Mouse (Mus musculus) sigmoid colon, adult 10 weeks (tissue): ENCODE data around the gene Hif3a. TPM values are rescaled to one million over a fixed set of nuclear protein-coding genes. Genes with fewer than 3 reads are reported as not detected.

Source experiments
- polyA plus RNA-seq: library from polyadenylated mRNA; stranded (reverse); fragments of 350-450 nt; fragmentation: Illumina TruSeq; extraction: RNeasy Lipid Tissue Mini Kit (QIAGEN cat#74804); gene quantifications from one replicate; pipeline ENCODE4 v1.2.3, GENCODE M21; 2014; ENCODE audit warnings: low read depth, low replicate concordance

The Hif3a gene
- 5.7 TPM for polyA plus RNA-seq

GRCm38 (mm10) chr7:17062389-17062788, at the start of gene Hif3a:
TSS of gene Hif3a (minus strand) at chr7:17062427.

GRCm38 (mm10) chr7:17073904-17074615, 11.8 kb upstream of the Hif3a start, which contains the start of gene Psg16:
TSS of gene Psg16 (plus strand) at chr7:17074040.

GRCm38 (mm10) chr7:17027588-17028343, 34.5 kb downstream of the Hif3a start, which contains the start of gene Ppp5c:
TSS of gene Ppp5c (minus strand) at chr7:17027924.

DNA sequence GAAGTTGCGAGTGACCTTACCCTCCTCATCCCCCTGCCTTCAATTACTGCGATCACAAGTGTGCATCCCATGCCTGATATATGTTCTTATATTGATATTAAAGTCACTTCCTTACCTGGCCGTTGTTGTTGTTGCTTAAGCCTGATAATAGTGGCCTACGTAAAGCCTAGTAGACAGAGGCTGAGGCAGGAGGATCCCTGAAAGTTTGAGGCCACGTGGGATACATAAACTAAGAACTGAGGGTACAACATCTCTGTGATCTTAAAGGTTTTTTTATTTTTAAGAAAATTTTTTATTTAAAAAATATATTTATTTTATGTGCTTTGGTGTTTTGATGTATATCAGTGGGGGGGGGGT, 69.8 kb downstream of the Hif3a start, which contains the start of gene Ccdc8:
Gene Ccdc8 (plus strand): TSS at position 258 of the 357 bp plus-strand sequence.

DNA sequence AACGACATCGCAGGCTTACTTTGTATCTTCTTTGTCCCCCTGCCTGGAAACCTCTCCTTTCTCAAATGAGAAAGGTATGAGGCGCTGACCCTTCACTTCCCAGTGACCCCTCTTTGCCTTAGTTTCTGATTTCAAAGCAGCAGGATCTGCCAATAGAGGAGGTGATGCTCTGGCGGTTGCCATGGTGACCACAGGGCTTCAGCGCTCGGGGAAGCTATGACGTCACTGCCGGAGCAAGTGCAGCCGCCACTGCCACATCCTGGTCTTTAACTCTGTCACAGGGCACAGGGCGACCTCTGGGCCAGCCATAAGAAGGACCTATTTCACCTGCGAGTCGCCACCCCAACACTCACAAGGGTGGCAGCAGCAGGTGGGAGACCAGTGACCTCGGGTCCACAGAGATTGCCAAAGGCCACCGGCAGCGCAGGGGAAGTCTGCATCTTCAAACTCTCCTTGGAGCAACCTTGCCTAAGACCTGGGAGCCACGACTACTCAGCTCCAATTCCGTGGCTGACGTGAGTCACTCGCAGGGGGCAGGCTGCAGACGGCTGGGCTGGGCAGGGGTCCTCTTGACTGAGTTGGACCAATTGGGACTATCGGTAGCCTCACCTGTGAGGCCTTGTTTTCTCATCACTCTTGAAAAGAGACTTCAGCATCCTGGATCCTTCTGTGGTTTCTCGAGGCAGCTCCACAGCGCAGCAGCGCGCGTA, 79.2 kb downstream of the Hif3a start, which contains the start of gene Gm42372:
Gene Gm42372 (plus strand): TSS at position 228 of the 710 bp plus-strand sequence.

Other genes with a start within 250 kb of the Hif3a start
- 30.5 TPM for gene Strn4, start 246.5 kb downstream of the Hif3a start, polyA plus RNA-seq
- gene Fkrp, start 245.7 kb downstream of the Hif3a start, polyA plus RNA-seq, result 6.5 TPM
- 1.7 TPM for gene Prkd2, start 219.5 kb downstream of the Hif3a start, polyA plus RNA-seq
- 3.0 TPM for gene Dact3, start 187.1 kb downstream of the Hif3a start, polyA plus RNA-seq
- 0.88 TPM for gene Gng8, start 170.6 kb downstream of the Hif3a start, polyA plus RNA-seq
- 1.1 TPM for gene Ptgir, start 155.9 kb downstream of the Hif3a start, polyA plus RNA-seq
- 52.1 TPM for gene Calm3, start 138.3 kb downstream of the Hif3a start, polyA plus RNA-seq
- 0.66 TPM for gene Pnmal2, start 117.7 kb downstream of the Hif3a start, polyA plus RNA-seq
- 0.95 TPM for gene Pnmal1, start 102.7 kb downstream of the Hif3a start, polyA plus RNA-seq
- 0.69 TPM for gene Gm42372, start 79.3 kb downstream of the Hif3a start, polyA plus RNA-seq
- gene Ccdc8, start 69.7 kb downstream of the Hif3a start, polyA plus RNA-seq, result 0.66 TPM
- 17.6 TPM for gene Ppp5c, start 34.5 kb downstream of the Hif3a start, polyA plus RNA-seq
- gene Psg16, start 11.6 kb upstream of the Hif3a start, polyA plus RNA-seq, result 0.19 TPM
- not detected for gene Ceacam3, start 87.9 kb upstream of the Hif3a start, polyA plus RNA-seq
- gene Psg29, start 141.1 kb upstream of the Hif3a start, polyA plus RNA-seq, result not detected